Mouse (Mus musculus) testis, adult 2 months (tissue): Measurements from ENCODE around the gene Klhl10.

Experiments
- CTCF ChIP-seq: fragments of 200-500 bp; IDR thresholded peaks from 2 replicates; pipeline ENCODE4 v1.5.1; 2012; ENCODE audit warnings: low read depth, mild to moderate bottlenecking, inconsistent platforms, low read length, moderate library complexity; ENCODE audit not compliant: control insufficient read depth, insufficient read depth, insufficient replicate concordance
- POLR2A ChIP-seq: fragments of 200-500 bp; IDR thresholded peaks from 2 replicates; pipeline ENCODE4 v1.6.1; 2012; ENCODE audit warnings: low read depth, mild to moderate bottlenecking, inconsistent platforms, low read length, moderate library complexity; ENCODE audit not compliant: control insufficient read depth

GRCm38 (mm10) chr11:100493771-100494170 lies 52.1 kb downstream of the Klhl10 start:
- TF ChIP-seq POLR2A = no peak
- TF ChIP-seq CTCF = no peak
